Mouse (Mus musculus) kidney, postnatal 25 days (tissue): ENCODE data around the gene Gse1.

ENCODE experiments used
- DNase-seq, 2 experiments: peaks; one replicate each; pipeline ENCODE4 v3.0.0; 2021; ENCODE audit warnings: mixed read lengths in 2 of 2

The Gse1 gene

GRCm38 (mm10) chr8:120426622-120427385, 198.5 kb downstream of the Gse1 start:
- DNase-seq = peak; percentile 63 to 65

DNA sequence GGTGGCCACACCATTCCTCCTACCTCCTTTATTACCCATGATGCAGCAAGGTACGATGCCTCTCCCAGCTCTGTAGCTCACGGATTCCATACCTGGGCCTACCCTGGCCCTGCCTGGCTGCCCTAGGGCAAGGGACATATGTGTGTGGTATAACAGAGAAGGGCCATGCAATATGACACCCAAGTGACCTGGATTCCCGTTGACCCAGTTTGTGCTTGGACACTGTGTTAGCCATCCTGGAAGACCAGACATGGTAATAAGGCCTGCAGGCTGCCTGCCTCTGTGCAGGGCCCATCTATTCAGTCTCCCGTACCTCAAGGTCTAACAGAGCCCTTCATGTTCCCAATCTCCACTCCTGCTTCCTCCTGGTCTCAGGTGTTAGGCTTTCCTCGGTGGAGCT, 200.2 kb downstream of the Gse1 start:
- no peak for DNase-seq

GRCm38 (mm10) chr8:120429116-120429515, 200.9 kb downstream of the Gse1 start:
- DNase-seq = no peak

GRCm38 (mm10) chr8:120431042-120431441, 202.8 kb downstream of the Gse1 start:
- no peak for DNase-seq

GRCm38 (mm10) chr8:120432438-120432837, 204.2 kb downstream of the Gse1 start:
- DNase-seq = no peak

GRCm38 (mm10) chr8:120433143-120433542, 204.9 kb downstream of the Gse1 start:
- DNase-seq = peak in 1 of 2 experiments; percentile 23

DNA sequence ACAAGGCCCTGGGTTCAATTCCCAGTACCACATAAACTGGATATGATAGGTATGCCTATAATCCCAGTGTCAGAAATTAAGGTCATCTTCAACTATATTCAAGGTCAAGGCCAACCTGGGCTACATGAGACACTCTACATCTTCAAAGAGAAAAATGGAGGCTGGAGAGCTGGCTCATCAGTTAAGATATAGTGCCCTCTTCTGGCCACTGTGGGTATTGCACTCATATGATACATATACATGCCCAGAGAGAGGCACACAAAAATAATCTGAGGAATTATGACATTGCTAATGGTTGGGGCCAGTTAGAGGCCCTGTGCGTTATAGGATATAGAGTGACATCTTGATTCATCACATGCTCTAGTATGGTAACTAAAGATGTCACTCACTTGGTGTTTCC, 205.5 kb downstream of the Gse1 start:
- DNase-seq = peak in 1 of 2 experiments; percentile 50

- DNase-seq = no peak
These were observed 207.5 kb downstream of the Gse1 start for GRCm38 (mm10) chr8:120435781-120436180.

GRCm38 (mm10) chr8:120436491-120437030, 208.3 kb downstream of the Gse1 start:
- DNase-seq = no peak

- DNase-seq = no peak
These were observed 209.0 kb downstream of the Gse1 start for GRCm38 (mm10) chr8:120437207-120437606.

- peak; percentile 57 to 86 for DNase-seq
These were observed 209.6 kb downstream of the Gse1 start for GRCm38 (mm10) chr8:120437666-120438395.

DNA sequence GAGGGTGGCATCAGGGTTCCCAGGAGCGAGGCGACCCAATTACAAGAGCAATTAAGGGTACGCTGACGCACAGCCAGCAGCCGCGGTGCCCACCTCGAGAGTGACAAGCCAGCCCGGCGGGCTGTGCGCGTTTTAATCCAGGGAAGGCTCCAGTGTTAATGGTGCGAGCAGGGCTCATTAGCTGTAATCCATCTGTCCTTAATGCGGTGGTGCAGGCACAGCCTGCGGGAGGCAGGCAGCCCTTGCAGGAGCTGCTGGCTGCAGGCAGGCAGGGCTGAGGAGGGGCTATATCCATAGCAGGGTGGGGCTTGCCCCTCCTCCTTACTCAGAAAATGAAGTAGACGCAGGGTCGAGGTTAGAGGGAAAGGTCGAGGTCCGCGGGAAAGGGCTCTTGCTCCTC, 211.1 kb downstream of the Gse1 start:
- DNase-seq = no peak

DNA sequence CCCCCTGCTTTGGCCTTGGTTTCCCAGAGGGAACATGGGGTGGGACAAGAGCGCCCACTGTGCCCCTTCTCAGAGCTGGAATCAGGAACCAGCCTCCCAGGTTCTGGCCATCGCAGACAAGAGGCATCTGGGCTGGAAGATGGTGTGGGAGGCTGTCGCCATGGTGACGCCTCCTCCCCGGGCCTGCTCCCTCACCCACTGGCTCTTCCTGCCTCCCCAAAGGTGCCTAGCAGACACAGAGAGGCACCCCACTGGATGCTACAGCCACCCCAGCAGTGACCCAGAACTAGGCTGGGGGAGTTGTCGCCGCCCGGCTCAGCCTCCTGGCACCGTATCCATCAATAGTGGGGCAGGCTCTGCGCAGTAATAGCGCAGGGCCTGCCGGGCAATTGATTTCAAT, 212.5 kb downstream of the Gse1 start:
- no peak for DNase-seq

- peak; percentile 71 to 87 for DNase-seq
These were observed 213.4 kb downstream of the Gse1 start for GRCm38 (mm10) chr8:120441637-120442036.

DNA sequence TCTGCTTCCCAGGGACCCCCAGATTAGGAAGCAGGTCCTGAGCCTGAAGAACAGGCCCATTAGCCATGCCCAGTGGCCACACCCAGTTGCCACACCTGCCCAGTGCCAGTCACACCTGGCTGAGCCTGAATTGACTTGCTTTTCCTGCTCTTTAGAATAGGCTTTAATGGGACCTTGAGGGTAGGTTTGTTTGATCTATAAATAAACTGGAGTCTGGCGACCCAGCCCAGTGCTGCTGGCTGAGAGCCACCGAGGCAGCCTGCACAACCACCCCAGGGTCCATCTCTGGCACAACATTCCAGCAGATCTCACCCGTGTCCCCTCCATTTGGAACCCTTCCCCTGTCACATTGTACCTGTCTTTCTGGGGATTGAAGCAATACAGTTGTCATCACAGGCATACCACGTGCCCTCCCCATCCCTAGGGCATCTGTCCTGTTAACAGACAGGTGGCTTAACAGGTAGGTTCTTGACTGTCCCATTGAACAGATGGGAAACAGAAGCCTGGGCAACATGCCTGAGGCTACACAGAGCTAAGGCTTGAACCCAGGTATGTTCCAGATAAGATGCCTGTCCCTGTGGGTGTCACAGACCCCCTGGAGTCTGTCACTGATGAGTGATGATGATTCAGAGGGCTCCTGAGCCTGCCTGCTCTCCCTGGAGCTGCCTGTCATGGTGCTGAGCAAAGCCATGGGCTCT, 214.2 kb downstream of the Gse1 start:
- peak; percentile 35 to 71 for DNase-seq

- no peak for DNase-seq
These were observed 217.0 kb downstream of the Gse1 start for GRCm38 (mm10) chr8:120445249-120445648.

GRCm38 (mm10) chr8:120448131-120448530, 219.9 kb downstream of the Gse1 start:
- no peak for DNase-seq

DNA sequence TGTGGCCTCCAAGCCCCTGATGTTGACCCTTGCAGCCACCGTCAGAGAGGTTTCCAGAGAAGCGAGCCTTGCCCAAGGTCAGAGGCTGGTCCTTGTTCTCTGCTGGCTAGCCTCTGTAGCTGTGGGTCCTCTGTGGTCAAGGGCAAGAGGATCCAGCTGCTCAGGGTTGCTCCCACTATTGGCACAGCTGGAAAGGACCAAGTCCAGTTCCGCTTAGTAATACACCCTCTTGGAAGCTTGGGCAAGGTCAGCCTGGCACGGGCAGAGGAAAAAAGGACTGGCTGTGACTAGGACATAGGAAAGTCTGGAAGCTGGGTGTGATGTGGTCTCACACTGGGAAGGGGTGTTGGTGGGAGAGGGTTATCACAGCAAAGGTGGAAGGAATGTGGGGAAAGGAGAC, 220.9 kb downstream of the Gse1 start:
- DNase-seq = no peak

- DNase-seq = no peak
These were observed 221.4 kb downstream of the Gse1 start for GRCm38 (mm10) chr8:120449608-120450031.

GRCm38 (mm10) chr8:120452111-120452510, 223.9 kb downstream of the Gse1 start:
- DNase-seq = no peak

DNA sequence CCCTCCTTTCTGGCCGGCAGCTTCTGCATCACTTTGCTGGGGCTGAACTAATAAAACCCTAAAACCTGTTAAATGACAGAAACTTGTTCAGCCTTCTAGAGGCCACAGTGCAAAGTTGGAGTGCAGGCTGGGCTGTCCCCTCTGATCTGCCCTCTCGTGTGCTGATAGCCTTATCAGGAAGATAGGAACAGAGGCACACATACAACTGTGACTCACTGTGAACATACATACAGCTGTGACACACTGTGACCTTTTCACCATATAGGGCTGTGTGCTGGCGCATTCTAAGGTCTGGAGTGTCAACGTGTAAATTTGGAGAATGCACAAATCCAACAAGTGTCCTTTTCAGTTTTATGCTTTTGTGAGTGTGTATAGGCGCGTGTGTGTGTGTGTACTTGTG, 226.1 kb downstream of the Gse1 start:
- DNase-seq = no peak

DNA sequence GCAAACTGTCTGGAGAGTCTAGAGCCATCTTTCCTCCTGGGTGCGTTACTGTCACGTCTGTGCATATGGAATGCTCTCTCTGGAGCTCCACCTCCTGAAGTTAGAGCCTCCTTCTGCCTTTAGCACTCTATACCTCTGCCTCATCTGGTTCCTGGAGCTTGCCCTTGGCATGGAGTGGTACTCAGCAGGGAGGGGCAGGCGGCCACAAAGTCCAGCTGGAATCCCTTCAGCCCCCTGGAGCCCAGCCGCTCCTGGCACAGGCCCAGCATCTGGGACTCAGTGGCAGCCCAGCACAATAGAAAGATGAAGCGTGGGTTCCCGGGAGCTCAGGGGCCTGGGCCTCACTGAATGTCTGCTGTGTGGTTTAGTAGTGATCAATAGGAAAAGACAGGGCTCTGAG, 232.1 kb downstream of the Gse1 start:
- peak; percentile 51 to 78 for DNase-seq

- DNase-seq = peak in 1 of 2 experiments; percentile 48
These were observed 233.9 kb downstream of the Gse1 start for GRCm38 (mm10) chr8:120462119-120462551.
